Mouse (Mus musculus): Measurements from ENCODE around the gene Arhgap23. TPM values are rescaled to one million over a fixed set of nuclear protein-coding genes. Genes with fewer than 3 reads are reported as not detected.

Arhgap23 gene
- polyA plus RNA-seq, 1 experiment from 2014 or later = 10.9 TPM

DNA sequence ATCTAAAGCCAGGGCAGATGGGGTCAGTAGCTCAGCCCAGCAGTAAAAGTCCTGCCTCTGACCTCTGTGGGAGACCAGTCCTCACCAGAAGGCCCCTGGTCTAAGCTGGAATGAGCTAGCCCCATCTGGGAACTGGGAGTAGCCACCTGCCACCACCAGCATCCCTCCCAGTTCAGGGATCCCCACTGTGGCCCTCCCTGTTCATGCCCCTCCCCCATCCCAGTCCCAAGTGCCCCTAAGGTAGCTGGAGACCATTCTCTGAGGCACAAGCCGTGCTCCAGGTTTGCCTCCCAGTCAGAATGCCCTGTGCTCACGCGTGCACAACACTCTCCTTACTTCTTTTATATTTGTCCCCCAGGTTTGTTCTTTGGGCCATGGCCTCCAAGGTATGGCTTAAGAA lies 97.7 kb downstream of the Arhgap23 start:
- no peak for ATAC-seq (replicated peaks; ENCODE audit: low FRiP score)

DNA sequence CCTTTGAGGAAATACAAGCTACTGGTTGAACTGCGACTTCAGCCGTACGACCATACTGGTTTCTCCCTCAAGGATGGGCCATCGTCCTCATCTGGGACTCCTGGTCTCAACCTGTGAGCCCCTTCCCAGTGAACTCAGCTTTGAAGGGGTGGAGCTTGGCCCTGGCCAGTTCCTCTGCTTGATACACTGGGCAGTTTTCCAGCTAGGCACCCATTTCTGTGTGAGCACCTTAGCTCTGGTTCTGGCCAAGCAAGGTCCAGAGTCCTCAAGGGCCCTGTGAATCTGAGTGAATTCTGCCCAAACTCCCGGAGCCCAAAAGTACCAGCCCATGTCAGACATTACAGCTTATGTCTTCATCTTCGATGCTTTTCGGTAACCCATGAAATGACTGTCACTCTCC lies 105.2 kb downstream of the Arhgap23 start:
- no peaks in the 10 kb centered on the region for H3K9me3 ChIP-seq (ENCODE audit: control insufficient read depth, low read length)
- no peak overlapping the region for H3K9ac ChIP-seq (ENCODE audit: low read depth, low read length)
- H3K4me2 ChIP-seq = no peak overlapping the region
- H3K4me1 ChIP-seq (replicated peaks; ENCODE audit: control insufficient read depth, insufficient read depth, low read length) = peaks cover 11% of the 10 kb centered on the region
- H3K27ac ChIP-seq (ENCODE audit: low read depth, low read length) = no peak overlapping the region
- no peaks in the 10 kb centered on the region for H3K36me3 ChIP-seq (ENCODE audit: control insufficient read depth, insufficient read depth, low read length)
- DNase-seq (ENCODE audit: low spot score) (no peak), ATAC-seq (replicated peaks; ENCODE audit: low FRiP score) (no peak)
- WGBS = 83% methylated on average over 7 of the region's 7 CpGs
- H3K27me3 ChIP-seq (replicated peaks; ENCODE audit: control insufficient read depth, insufficient read depth, low read length) = peaks cover 19% of the 10 kb centered on the region
- no peak overlapping the region for H3K4me3 ChIP-seq (ENCODE audit: low read depth, low read length)

More for the DNA sequence above, 97.7 kb downstream of the Arhgap23 start:
- H3K4me3 ChIP-seq (ENCODE audit: low read depth, low read length) = no peak overlapping the region
- no peaks in the 10 kb centered on the region for H3K36me3 ChIP-seq (ENCODE audit: control insufficient read depth, insufficient read depth, low read length)
- H3K27ac ChIP-seq (ENCODE audit: low read depth, low read length) = no peak overlapping the region
- H3K9ac ChIP-seq (ENCODE audit: low read depth, low read length) = no peak overlapping the region
- no peak overlapping the region for H3K4me2 ChIP-seq
- 87% methylated on average over 3 of the region's 3 CpGs for WGBS
- H3K9me3 ChIP-seq (ENCODE audit: control insufficient read depth, low read length) = no peaks in the 10 kb centered on the region
- H3K4me1 ChIP-seq (replicated peaks; ENCODE audit: control insufficient read depth, insufficient read depth, low read length) = 0 out of 2 replicates have a peak, but pooled peaks cover 6% of the 10 kb centered on the region
- no peaks in the 10 kb centered on the region; the same call in 1 of the 2 replicates for H3K27me3 ChIP-seq (replicated peaks; ENCODE audit: control insufficient read depth, insufficient read depth, low read length)
- DNase-seq (ENCODE audit: low spot score) = no peak

DNA sequence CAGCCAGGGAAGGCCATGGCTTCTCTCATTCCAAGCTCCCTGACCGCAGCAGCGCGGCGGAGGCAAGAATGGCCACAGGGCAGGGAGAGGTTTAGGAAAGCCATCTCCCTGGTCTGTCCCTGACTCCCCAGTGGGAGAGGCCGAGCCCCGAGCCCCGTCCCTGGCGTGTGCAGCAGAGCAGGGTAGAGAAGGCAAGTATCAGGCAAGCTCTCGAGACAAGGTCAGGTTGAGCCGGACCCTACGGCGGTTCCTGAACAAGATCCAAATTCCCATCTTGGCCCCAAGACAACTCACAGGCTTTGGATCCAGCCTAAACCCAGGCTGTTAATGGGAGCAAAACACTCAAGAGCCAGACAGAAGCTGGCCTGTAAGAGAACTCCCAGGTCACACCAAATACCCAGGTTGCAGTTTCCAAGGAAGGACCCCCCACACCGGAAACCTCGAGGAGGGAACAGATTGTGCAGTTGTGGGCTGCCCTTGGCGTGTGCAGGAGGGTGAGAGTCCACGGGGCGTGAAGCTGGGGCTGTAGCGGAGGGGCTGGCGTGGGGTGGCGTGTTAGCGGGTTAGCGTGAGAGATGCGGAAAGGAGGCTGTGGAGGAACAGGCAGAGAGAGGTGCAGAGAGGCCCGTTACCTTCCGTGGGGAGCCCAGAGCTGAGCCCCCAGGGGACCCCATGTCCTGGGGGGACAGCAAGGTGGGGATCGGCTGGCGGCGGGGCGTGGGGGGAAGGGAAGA lies 106.6 kb downstream of the Arhgap23 start:
- no peak overlapping the region for H3K4me2 ChIP-seq
- H3K4me1 ChIP-seq (replicated peaks; ENCODE audit: control insufficient read depth, insufficient read depth, low read length) = peaks cover 11% of the 10 kb centered on the region
- H3K27me3 ChIP-seq (replicated peaks; ENCODE audit: control insufficient read depth, insufficient read depth, low read length) = peaks cover 27% of the 10 kb centered on the region
- ATAC-seq (replicated peaks; ENCODE audit: low FRiP score) (no peak), DNase-seq (ENCODE audit: low spot score) (no peak)
- no peak overlapping the region for H3K27ac ChIP-seq (ENCODE audit: low read depth, low read length)
- 78% methylated on average over 29 of the region's 29 CpGs for WGBS
- no peaks in the 10 kb centered on the region for H3K9me3 ChIP-seq (ENCODE audit: control insufficient read depth, low read length)
- no peak overlapping the region for H3K9ac ChIP-seq (ENCODE audit: low read depth, low read length)
- no peak overlapping the region for H3K4me3 ChIP-seq (ENCODE audit: low read depth, low read length)
- no peaks in the 10 kb centered on the region for H3K36me3 ChIP-seq (ENCODE audit: control insufficient read depth, insufficient read depth, low read length)

DNA sequence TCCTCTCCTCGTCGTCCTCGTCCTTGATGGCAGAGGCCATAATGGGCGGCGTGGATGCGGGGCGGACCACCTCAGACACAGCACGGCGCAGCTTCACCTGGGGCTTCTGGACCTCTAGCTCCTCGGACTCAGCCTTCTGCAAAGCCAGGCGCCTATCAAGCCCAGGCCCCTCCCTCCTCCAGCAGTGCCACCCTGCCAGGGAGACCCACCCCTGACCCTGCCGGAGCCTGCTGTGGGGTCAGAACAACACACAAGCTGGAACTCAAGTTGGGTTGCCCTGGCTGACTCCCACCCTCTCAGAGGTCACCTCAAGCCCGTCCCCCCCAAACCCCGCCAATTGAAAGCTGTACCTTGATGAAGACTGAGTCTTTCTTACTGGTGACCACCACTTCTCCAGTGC lies 107.8 kb downstream of the Arhgap23 start:
- WGBS = 76% methylated on average over 14 of the region's 14 CpGs
- Histone ChIP-seq H3K4me1 (replicated peaks; ENCODE audit: control insufficient read depth, insufficient read depth, low read length) (peaks cover 11% of the 10 kb centered on the region), H3K36me3 (ENCODE audit: control insufficient read depth, insufficient read depth, low read length) (no peaks in the 10 kb centered on the region), H3K27ac (ENCODE audit: low read depth, low read length) (no peak overlapping the region), H3K4me3 (ENCODE audit: low read depth, low read length) (no peak overlapping the region), H3K27me3 (replicated peaks; ENCODE audit: control insufficient read depth, insufficient read depth, low read length) (peaks cover 27% of the 10 kb centered on the region), H3K9me3 (ENCODE audit: control insufficient read depth, low read length) (no peaks in the 10 kb centered on the region), H3K9ac (ENCODE audit: low read depth, low read length) (no peak overlapping the region), H3K4me2 (no peak overlapping the region)
- ATAC-seq (replicated peaks; ENCODE audit: low FRiP score) (no peak), DNase-seq (ENCODE audit: low spot score) (no peak)

DNA sequence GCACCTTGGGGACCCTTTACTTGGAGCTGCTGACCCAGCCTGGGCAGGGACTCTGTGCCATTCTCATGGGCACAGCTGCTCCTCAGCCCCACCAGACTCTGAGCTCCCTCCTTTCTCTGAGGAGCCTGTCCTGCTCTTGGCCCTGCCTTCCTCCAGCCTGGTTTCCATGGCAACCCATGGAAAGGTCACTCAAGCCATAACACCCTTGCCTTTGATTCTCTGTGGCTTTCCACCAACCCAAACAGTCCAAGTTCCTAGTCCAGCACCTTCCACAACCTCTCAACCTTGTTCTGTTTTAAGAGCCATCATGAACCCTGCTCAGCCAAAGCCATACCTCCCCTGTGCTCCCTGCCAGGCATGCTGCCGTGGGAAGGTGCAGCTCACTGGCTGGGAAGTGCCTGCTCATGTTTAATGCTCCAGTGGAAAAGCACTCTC lies 108.5 kb downstream of the Arhgap23 start:
- Histone ChIP-seq H3K9ac (ENCODE audit: low read depth, low read length) (no peak overlapping the region), H3K27me3 (replicated peaks; ENCODE audit: control insufficient read depth, insufficient read depth, low read length) (peaks cover 27% of the 10 kb centered on the region)
- no peak for ATAC-seq (replicated peaks; ENCODE audit: low FRiP score)

DNA sequence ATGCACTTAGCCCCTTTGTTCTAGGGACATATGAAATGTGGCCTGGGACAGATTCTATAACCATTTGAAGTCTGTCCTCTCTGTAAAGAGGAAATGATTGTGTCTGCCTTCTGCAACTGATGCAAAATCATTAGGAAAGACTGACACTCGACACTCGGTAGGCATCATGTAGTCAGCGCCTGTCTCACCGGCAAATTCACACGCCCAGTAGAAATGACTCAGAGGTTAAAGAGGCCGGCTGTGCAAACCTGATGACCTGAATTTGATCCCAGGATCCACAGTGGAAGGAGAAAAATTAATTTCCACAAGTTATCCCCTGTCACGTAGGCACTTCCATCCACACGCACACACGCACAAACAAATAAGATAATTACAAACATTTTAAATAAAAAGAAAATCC lies 109.0 kb downstream of the Arhgap23 start:
- no peak overlapping the region for H3K4me3 ChIP-seq (ENCODE audit: low read depth, low read length)
- no peak overlapping the region for H3K27ac ChIP-seq (ENCODE audit: low read depth, low read length)
- peaks cover 27% of the 10 kb centered on the region for H3K27me3 ChIP-seq (replicated peaks; ENCODE audit: control insufficient read depth, insufficient read depth, low read length)
- DNase-seq (ENCODE audit: low spot score) (no peak), ATAC-seq (replicated peaks; ENCODE audit: low FRiP score) (no peak)
- peaks cover 11% of the 10 kb centered on the region for H3K4me1 ChIP-seq (replicated peaks; ENCODE audit: control insufficient read depth, insufficient read depth, low read length)
- no peak overlapping the region for H3K4me2 ChIP-seq
- H3K9ac ChIP-seq (ENCODE audit: low read depth, low read length) = no peak overlapping the region
- 62% methylated on average over 9 of the region's 9 CpGs for WGBS
- no peaks in the 10 kb centered on the region for H3K9me3 ChIP-seq (ENCODE audit: control insufficient read depth, low read length)
- no peaks in the 10 kb centered on the region for H3K36me3 ChIP-seq (ENCODE audit: control insufficient read depth, insufficient read depth, low read length)

More for the DNA sequence above, 108.5 kb downstream of the Arhgap23 start:
- Histone ChIP-seq H3K9me3 (ENCODE audit: control insufficient read depth, low read length) (no peaks in the 10 kb centered on the region), H3K36me3 (ENCODE audit: control insufficient read depth, insufficient read depth, low read length) (no peaks in the 10 kb centered on the region), H3K4me3 (ENCODE audit: low read depth, low read length) (no peak overlapping the region), H3K4me1 (replicated peaks; ENCODE audit: control insufficient read depth, insufficient read depth, low read length) (peaks cover 11% of the 10 kb centered on the region), H3K27ac (ENCODE audit: low read depth, low read length) (no peak overlapping the region), H3K4me2 (no peak overlapping the region)
- WGBS = 26% methylated on average over 1 of the region's 1 CpGs
- DNase-seq (ENCODE audit: low spot score) = no peak

DNA sequence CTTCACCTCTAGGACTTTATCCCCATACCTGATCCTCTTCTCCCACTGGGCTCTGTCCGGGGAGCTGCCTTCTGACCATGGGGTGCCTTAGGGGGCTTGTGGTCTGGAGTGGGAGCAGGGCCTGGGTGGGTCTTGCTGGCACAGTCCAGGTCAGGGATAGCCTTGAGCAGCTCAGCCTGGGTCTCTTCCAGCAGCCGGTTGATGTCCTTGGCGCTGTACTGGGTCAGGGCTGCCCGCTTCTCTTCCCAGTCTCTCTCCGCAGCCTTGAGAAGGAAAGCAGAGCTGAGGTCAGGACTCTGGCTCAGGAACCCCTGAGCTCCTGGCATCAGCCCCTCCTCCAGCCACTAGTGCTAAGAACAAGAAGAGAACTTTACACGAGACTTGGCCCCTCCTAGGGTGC lies 110.0 kb downstream of the Arhgap23 start:
- WGBS = 81% methylated on average over 6 of the region's 6 CpGs
- Histone ChIP-seq H3K4me2 (no peak overlapping the region), H3K27ac (ENCODE audit: low read depth, low read length) (no peak overlapping the region), H3K9ac (ENCODE audit: low read depth, low read length) (no peak overlapping the region), H3K9me3 (ENCODE audit: control insufficient read depth, low read length) (no peaks in the 10 kb centered on the region), H3K36me3 (ENCODE audit: control insufficient read depth, insufficient read depth, low read length) (no peaks in the 10 kb centered on the region), H3K27me3 (replicated peaks; ENCODE audit: control insufficient read depth, insufficient read depth, low read length) (peaks cover 27% of the 10 kb centered on the region), H3K4me3 (ENCODE audit: low read depth, low read length) (no peak overlapping the region), H3K4me1 (replicated peaks; ENCODE audit: control insufficient read depth, insufficient read depth, low read length) (peaks cover 11% of the 10 kb centered on the region)
- DNase-seq (ENCODE audit: low spot score) (no peak), ATAC-seq (replicated peaks; ENCODE audit: low FRiP score) (no peak)

DNA sequence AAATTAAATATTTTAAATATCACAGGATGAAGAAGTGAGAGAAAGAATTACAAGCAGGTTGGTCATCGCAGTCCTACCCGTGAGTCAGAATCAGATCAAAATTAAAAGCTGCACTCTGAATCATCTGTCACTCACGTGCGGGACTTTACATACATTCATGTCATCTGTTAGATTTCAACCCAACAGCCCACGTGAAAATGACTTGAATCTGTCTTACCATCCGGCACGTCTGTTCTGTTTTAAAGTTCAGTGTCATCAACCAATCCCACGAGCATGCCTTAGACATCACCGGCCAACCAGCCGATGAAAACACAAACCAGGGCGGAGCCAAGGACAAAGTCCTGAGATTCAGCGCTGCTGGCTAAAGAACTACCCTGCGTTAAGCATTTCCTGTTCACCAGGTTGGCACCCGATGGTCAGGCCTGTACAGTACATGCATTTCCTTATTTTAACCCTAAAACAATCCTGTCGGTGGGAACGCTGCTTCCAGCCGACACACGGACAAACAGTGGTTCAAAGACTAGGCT lies 113.0 kb downstream of the Arhgap23 start:
- peaks cover 34% of the 10 kb centered on the region for H3K27me3 ChIP-seq (replicated peaks; ENCODE audit: control insufficient read depth, insufficient read depth, low read length)
- H3K9me3 ChIP-seq (ENCODE audit: control insufficient read depth, low read length) = no peaks in the 10 kb centered on the region
- H3K27ac ChIP-seq (ENCODE audit: low read depth, low read length) = no peak overlapping the region
- H3K9ac ChIP-seq (ENCODE audit: low read depth, low read length) = no peak overlapping the region
- peaks cover 22% of the 10 kb centered on the region for H3K4me1 ChIP-seq (replicated peaks; ENCODE audit: control insufficient read depth, insufficient read depth, low read length)
- no peak overlapping the region for H3K4me3 ChIP-seq (ENCODE audit: low read depth, low read length)
- no peaks in the 10 kb centered on the region for H3K36me3 ChIP-seq (ENCODE audit: control insufficient read depth, insufficient read depth, low read length)
- H3K4me2 ChIP-seq = no peak overlapping the region
- WGBS = 69% methylated on average over 18 of the region's 18 CpGs
- DNase-seq (ENCODE audit: low spot score) = no peak
- ATAC-seq (replicated peaks; ENCODE audit: low FRiP score) = no peak

DNA sequence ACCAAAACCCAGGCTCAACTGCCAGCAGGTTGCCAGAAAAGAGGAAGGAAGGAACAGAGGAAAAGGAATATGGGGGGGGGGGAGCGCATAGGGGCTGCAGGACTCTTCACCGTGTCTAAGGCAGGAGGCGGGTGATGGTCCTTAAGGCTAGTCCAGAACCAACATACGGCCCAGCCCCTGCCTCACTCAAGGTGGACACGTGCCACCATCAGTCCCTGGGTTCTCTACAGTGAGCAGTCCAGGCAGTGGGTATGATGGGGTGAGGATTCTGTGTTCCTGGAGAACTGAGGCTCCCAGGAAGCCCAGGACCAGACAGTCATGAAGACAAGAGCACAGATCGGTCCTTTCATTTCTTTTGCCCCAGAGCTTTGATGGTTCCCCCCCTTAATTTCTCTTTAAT lies 114.7 kb downstream of the Arhgap23 start:
- no peak overlapping the region for H3K27ac ChIP-seq (ENCODE audit: low read depth, low read length)
- H3K9ac ChIP-seq (ENCODE audit: low read depth, low read length) = no peak overlapping the region
- no peak for ATAC-seq (replicated peaks; ENCODE audit: low FRiP score)
- H3K4me1 ChIP-seq (replicated peaks; ENCODE audit: control insufficient read depth, insufficient read depth, low read length) = peaks cover 18% of the 10 kb centered on the region
- no peak overlapping the region for H3K4me2 ChIP-seq
- no peaks in the 10 kb centered on the region for H3K36me3 ChIP-seq (ENCODE audit: control insufficient read depth, insufficient read depth, low read length)
- no peak overlapping the region for H3K4me3 ChIP-seq (ENCODE audit: low read depth, low read length)
- WGBS = 73% methylated on average over 6 of the region's 6 CpGs
- peaks cover 47% of the 10 kb centered on the region for H3K27me3 ChIP-seq (replicated peaks; ENCODE audit: control insufficient read depth, insufficient read depth, low read length)
- H3K9me3 ChIP-seq (ENCODE audit: control insufficient read depth, low read length) = no peaks in the 10 kb centered on the region
- no peak for DNase-seq (ENCODE audit: low spot score)

Data from liver, embryonic 11.5 days (tissue).